Mouse (Mus musculus) hindbrain, embryonic 16.5 days (tissue): ENCODE results near the gene Mcl1. TPM values are rescaled to one million over a fixed set of nuclear protein-coding genes. Genes with fewer than 3 reads are reported as not detected.

Source experiments
- ATAC-seq: fragments of 200-750 bp; cut with Nextera tagmentation; 2 replicates; pipeline ENCODE4 v1.8.0; 2017; ENCODE audit warnings: moderate TSS enrichment, moderate library complexity
- H3K27ac ChIP-seq: fragments of 300-500 bp; sonication (generic); 2 replicates; pipeline ENCODE4 v1.5.1; 2014; ENCODE audit warnings: low read depth, mild to moderate bottlenecking, control low read depth, low read length, moderate library complexity
- H3K27me3 ChIP-seq: fragments of 300-500 bp; sonication (generic); replicated peaks from 2 replicates; pipeline ENCODE4 v1.6.1; 2014; ENCODE audit warnings: low read length; ENCODE audit not compliant: control insufficient read depth, insufficient read depth
- H3K36me3 ChIP-seq: fragments of 300-500 bp; sonication (generic); 2 replicates; pipeline ENCODE4 v1.6.1; 2014; ENCODE audit warnings: mild to moderate bottlenecking, low read length, moderate library complexity, mixed read lengths; ENCODE audit not compliant: control insufficient read depth, insufficient read depth
- H3K4me1 ChIP-seq: fragments of 300-500 bp; sonication (generic); 2 replicates; pipeline ENCODE4 v1.6.1; 2014; ENCODE audit warnings: low read depth, low read length; ENCODE audit not compliant: control insufficient read depth, insufficient read depth
- H3K4me2 ChIP-seq: fragments of 300-500 bp; sonication (generic); 2 replicates; pipeline ENCODE4 v1.6.1; 2014; ENCODE audit warnings: mild to moderate bottlenecking, low read length, control low read depth, moderate library complexity
- H3K4me3 ChIP-seq: fragments of 300-500 bp; sonication (generic); 2 replicates; pipeline ENCODE4 v1.5.1; 2014; ENCODE audit warnings: mild to moderate bottlenecking, low read length, control low read depth, moderate library complexity
- H3K9ac ChIP-seq: fragments of 300-500 bp; sonication (generic); 2 replicates; pipeline ENCODE4 v1.6.1; 2014; ENCODE audit warnings: low read depth, mild to moderate bottlenecking, control low read depth, low read length, moderate library complexity
- H3K9me3 ChIP-seq: fragments of 300-500 bp; sonication (generic); 2 replicates; pipeline ENCODE4 v1.6.1; 2014; ENCODE audit warnings: mild to moderate bottlenecking, low read length, moderate library complexity; ENCODE audit not compliant: control insufficient read depth
- WGBS: fragments of 180-500 bp; shearing (Covaris S2); extraction: QIAGEN DNeasy Blood & Tissue Kit; methylation state at CpG from one replicate; pipeline ENCODE4 v1.1.7; 2014; 5-methylcytosine and 5-hydroxymethylcytosine counted together
- polyA plus RNA-seq: library from polyadenylated mRNA; unstranded; fragments of >200 nt; fragmentation: Nextera tagmentation; extraction: Ambion mirVana; gene quantifications from 2 replicates; pipeline ENCODE4 v1.2.1, GENCODE M21; 2015

The Mcl1 gene
- polyA plus RNA-seq, 1 experiment from 2014 or later: 20.2 TPM

GRCm38 (mm10) chr3:95676745-95677419 lies 18.3 kb downstream of the Mcl1 start:
- no peak overlapping the region for H3K4me2 ChIP-seq
- no peak for ATAC-seq
- no peak overlapping the region for H3K4me3 ChIP-seq
- peaks cover 9% of the 10 kb centered on the region for H3K4me1 ChIP-seq
- 54% methylated on average over 15 of the region's 15 CpGs for WGBS
- H3K9me3 ChIP-seq: no peaks in the 10 kb centered on the region
- H3K9ac ChIP-seq: no peak overlapping the region
- H3K27ac ChIP-seq: no peak overlapping the region
- peaks cover 3% of the 10 kb centered on the region; the same call in 1 of the 2 replicates for H3K36me3 ChIP-seq
- H3K27me3 ChIP-seq: no peaks in the 10 kb centered on the region

GRCm38 (mm10) chr3:95677420-95678090 lies 19.0 kb downstream of the Mcl1 start:
- no peak overlapping the region for H3K9ac ChIP-seq
- no peak for ATAC-seq
- peaks cover 3% of the 10 kb centered on the region; the same call in 1 of the 2 replicates for H3K36me3 ChIP-seq
- H3K27ac ChIP-seq: no peak overlapping the region
- H3K27me3 ChIP-seq: no peaks in the 10 kb centered on the region
- peaks cover 9% of the 10 kb centered on the region for H3K4me1 ChIP-seq
- WGBS: 87% methylated on average over 19 of the region's 19 CpGs
- H3K9me3 ChIP-seq: no peaks in the 10 kb centered on the region
- no peak overlapping the region for H3K4me2 ChIP-seq
- H3K4me3 ChIP-seq: no peak overlapping the region

- Histone ChIP-seq H3K27ac (no peak overlapping the region), H3K4me1 (peaks cover 6% of the 10 kb centered on the region; the same call in 1 of the 2 replicates), H3K36me3 (no peaks in the 10 kb centered on the region), H3K9me3 (no peaks in the 10 kb centered on the region), H3K27me3 (no peaks in the 10 kb centered on the region), H3K4me3 (no peak overlapping the region), H3K9ac (no peak overlapping the region), H3K4me2 (no peak overlapping the region)
- WGBS: 97% methylated on average over 8 of the region's 8 CpGs
- ATAC-seq: no peak
Measured at GRCm38 (mm10) chr3:95679551-95679950, 21.0 kb downstream of the Mcl1 start.

GRCm38 (mm10) chr3:95680673-95681072 lies 22.1 kb downstream of the Mcl1 start:
- Histone ChIP-seq H3K27me3 (no peaks in the 10 kb centered on the region), H3K9ac (no peak overlapping the region; the same call in 1 of the 2 replicates), H3K4me2 (no peak overlapping the region), H3K4me1 (no peaks in the 10 kb centered on the region; the same call in 1 of the 2 replicates), H3K36me3 (no peaks in the 10 kb centered on the region), H3K27ac (no peak overlapping the region), H3K4me3 (no peak overlapping the region), H3K9me3 (no peaks in the 10 kb centered on the region)
- 86% methylated on average over 6 of the region's 6 CpGs for WGBS
- no peak for ATAC-seq

GRCm38 (mm10) chr3:95681365-95681764 lies 22.8 kb downstream of the Mcl1 start:
- Histone ChIP-seq H3K27ac (no peak overlapping the region), H3K9me3 (no peaks in the 10 kb centered on the region)

GRCm38 (mm10) chr3:95682878-95683277 lies 24.3 kb downstream of the Mcl1 start:
- Histone ChIP-seq H3K9me3 (no peaks in the 10 kb centered on the region), H3K4me2 (no peak overlapping the region), H3K27ac (no peak overlapping the region), H3K4me1 (peaks cover 8% of the 10 kb centered on the region), H3K36me3 (no peaks in the 10 kb centered on the region), H3K9ac (no peak overlapping the region), H3K4me3 (no peak overlapping the region), H3K27me3 (no peaks in the 10 kb centered on the region)
- 63% methylated on average over 5 of the region's 5 CpGs for WGBS
- ATAC-seq: no peak

More at GRCm38 (mm10) chr3:95681365-95681764, 22.8 kb downstream of the Mcl1 start:
- Histone ChIP-seq H3K9ac (no peak overlapping the region), H3K27me3 (no peaks in the 10 kb centered on the region), H3K4me3 (no peak overlapping the region), H3K36me3 (no peaks in the 10 kb centered on the region), H3K4me1 (no peaks in the 10 kb centered on the region), H3K4me2 (no peak overlapping the region)
- ATAC-seq: no peak
- 66% methylated on average over 11 of the region's 11 CpGs for WGBS

- Histone ChIP-seq H3K9ac (no peak overlapping the region), H3K4me3 (no peak overlapping the region), H3K27ac (no peak overlapping the region), H3K9me3 (no peaks in the 10 kb centered on the region), H3K4me2 (no peak overlapping the region), H3K4me1 (peaks cover 12% of the 10 kb centered on the region), H3K36me3 (no peaks in the 10 kb centered on the region), H3K27me3 (no peaks in the 10 kb centered on the region)
- ATAC-seq: no peak
- WGBS: 84% methylated on average over 6 of the region's 8 CpGs
Measured at GRCm38 (mm10) chr3:95684846-95685245, 26.3 kb downstream of the Mcl1 start.

GRCm38 (mm10) chr3:95685301-95685700 lies 26.7 kb downstream of the Mcl1 start:
- 75% methylated on average over 4 of the region's 4 CpGs for WGBS
- Histone ChIP-seq H3K27ac (no peak overlapping the region), H3K27me3 (no peaks in the 10 kb centered on the region), H3K36me3 (no peaks in the 10 kb centered on the region), H3K4me2 (no peak overlapping the region), H3K9me3 (no peaks in the 10 kb centered on the region), H3K4me3 (no peak overlapping the region), H3K9ac (no peak overlapping the region), H3K4me1 (peaks cover 12% of the 10 kb centered on the region)
- ATAC-seq: no peak

GRCm38 (mm10) chr3:95685701-95686100 lies 27.1 kb downstream of the Mcl1 start:
- no peaks in the 10 kb centered on the region for H3K36me3 ChIP-seq
- no peak overlapping the region for H3K4me3 ChIP-seq
- H3K27me3 ChIP-seq: no peaks in the 10 kb centered on the region
- 79% methylated on average over 2 of the region's 2 CpGs for WGBS
- no peaks in the 10 kb centered on the region for H3K9me3 ChIP-seq
- H3K27ac ChIP-seq: no peak overlapping the region
- H3K9ac ChIP-seq: no peak overlapping the region
- no peak overlapping the region for H3K4me2 ChIP-seq
- ATAC-seq: no peak
- peaks cover 12% of the 10 kb centered on the region for H3K4me1 ChIP-seq
